Mouse (Mus musculus) midbrain, embryonic 12.5 days (tissue): ENCODE measurements at regions not wholly inside any gene's neighbourhood (a gene's known extent, or its start where the extent isn't known, plus 50 kb on each side); places are given as distances from the start of the nearest gene placed in this dataset.

Source experiments
- ATAC-seq: fragments of 200-750 bp; cut with Nextera tagmentation; 2 replicates; pipeline ENCODE4 v1.8.0; 2017; ENCODE audit warnings: low read depth, moderate TSS enrichment, moderate library complexity; ENCODE audit not compliant: low FRiP score
- H3K27ac ChIP-seq: fragments of 300-500 bp; sonication (generic); replicated peaks from 2 replicates; pipeline ENCODE4 v1.5.1; 2016; ENCODE audit warnings: mild to moderate bottlenecking
- H3K27me3 ChIP-seq: fragments of 300-500 bp; sonication (generic); 2 replicates; pipeline ENCODE4 v1.6.1; 2016; ENCODE audit warnings: mild to moderate bottlenecking
- H3K36me3 ChIP-seq: fragments of 300-500 bp; sonication (generic); 2 replicates; pipeline ENCODE4 v1.6.1; 2016
- H3K4me1 ChIP-seq: fragments of 300-500 bp; sonication (generic); 2 replicates; pipeline ENCODE4 v1.6.1; 2016
- H3K4me2 ChIP-seq: fragments of 300-500 bp; sonication (generic); replicated peaks from 2 replicates; pipeline ENCODE4 v1.6.1; 2016; ENCODE audit warnings: mild to moderate bottlenecking, moderate library complexity
- H3K4me3 ChIP-seq: fragments of 300-500 bp; sonication (generic); 2 replicates; pipeline ENCODE4 v1.5.1; 2016; ENCODE audit warnings: mild to moderate bottlenecking
- H3K9ac ChIP-seq: fragments of 300-500 bp; sonication (generic); replicated peaks from 2 replicates; pipeline ENCODE4 v1.6.1; 2016; ENCODE audit warnings: mild to moderate bottlenecking, moderate library complexity
- H3K9me3 ChIP-seq: fragments of 300-500 bp; sonication (generic); 2 replicates; pipeline ENCODE4 v1.6.1; 2016; ENCODE audit warnings: mild to moderate bottlenecking
- WGBS: fragments of 180-500 bp; shearing (Covaris S2); methylation state at CpG from one replicate; pipeline ENCODE4 v1.1.7; 2016; 5-methylcytosine and 5-hydroxymethylcytosine counted together

DNA sequence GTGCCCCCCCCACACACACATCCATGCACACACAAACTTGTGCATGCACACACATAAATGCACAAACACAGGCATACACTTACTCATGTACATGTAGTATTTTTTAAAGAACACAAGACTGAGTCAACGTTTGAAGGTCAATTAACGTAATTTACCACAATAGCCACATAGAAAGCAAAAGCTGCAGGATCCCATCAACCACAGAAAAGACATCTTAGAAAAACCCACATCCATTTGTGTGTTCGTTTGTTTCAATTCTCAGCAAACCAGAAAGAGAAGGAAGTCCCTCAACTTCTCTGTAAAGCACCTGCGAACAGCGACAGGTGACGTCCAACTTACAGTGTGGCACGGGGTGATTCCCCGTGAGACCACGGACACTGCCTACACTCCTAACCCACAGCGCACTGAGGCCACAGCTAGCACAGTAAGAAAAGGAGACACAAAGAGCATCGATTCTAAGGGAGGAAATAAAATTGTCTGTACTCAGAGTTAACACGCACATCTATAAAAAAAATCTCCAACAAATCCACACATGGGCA lies 53.8 kb downstream of the Dio3 start:
- H3K27me3 ChIP-seq: no peaks in the 10 kb centered on the region; the same call in 1 of the 2 replicates
- H3K4me3 ChIP-seq: no peak overlapping the region
- H3K9ac ChIP-seq: no peak overlapping the region
- no peaks in the 10 kb centered on the region for H3K36me3 ChIP-seq
- no peak overlapping the region for H3K4me2 ChIP-seq
- H3K27ac ChIP-seq: no peak overlapping the region
- 92% methylated on average over 12 of the region's 12 CpGs for WGBS
- no peaks in the 10 kb centered on the region for H3K4me1 ChIP-seq
- no peak for ATAC-seq
- H3K9me3 ChIP-seq: no peaks in the 10 kb centered on the region

DNA sequence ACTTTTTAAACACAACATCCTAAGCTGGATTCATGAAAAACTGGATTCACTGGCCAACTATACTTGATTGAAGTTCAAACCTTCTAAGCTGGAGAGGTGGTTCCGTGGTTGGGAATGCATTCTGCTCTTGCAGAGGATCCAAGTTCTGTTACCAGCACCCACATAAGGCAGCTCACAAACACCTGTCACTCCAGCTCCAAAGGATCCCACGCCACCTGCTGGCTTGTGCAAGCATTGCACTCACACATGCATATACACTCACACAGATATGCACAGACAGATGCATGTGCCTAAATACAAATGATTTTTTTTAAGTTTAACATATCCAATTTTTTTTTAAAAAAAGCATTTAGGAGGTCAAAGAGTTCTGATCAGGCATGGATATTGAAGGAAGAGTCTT lies 55.7 kb downstream of the Dio3 start:
- Histone ChIP-seq H3K27me3 (no peaks in the 10 kb centered on the region), H3K4me1 (no peaks in the 10 kb centered on the region), H3K27ac (no peak overlapping the region), H3K9ac (no peak overlapping the region), H3K4me2 (no peak overlapping the region), H3K9me3 (no peaks in the 10 kb centered on the region), H3K36me3 (no peaks in the 10 kb centered on the region), H3K4me3 (no peak overlapping the region)
- WGBS: 72% methylated on average over 2 of the region's 2 CpGs
- no peak for ATAC-seq

DNA sequence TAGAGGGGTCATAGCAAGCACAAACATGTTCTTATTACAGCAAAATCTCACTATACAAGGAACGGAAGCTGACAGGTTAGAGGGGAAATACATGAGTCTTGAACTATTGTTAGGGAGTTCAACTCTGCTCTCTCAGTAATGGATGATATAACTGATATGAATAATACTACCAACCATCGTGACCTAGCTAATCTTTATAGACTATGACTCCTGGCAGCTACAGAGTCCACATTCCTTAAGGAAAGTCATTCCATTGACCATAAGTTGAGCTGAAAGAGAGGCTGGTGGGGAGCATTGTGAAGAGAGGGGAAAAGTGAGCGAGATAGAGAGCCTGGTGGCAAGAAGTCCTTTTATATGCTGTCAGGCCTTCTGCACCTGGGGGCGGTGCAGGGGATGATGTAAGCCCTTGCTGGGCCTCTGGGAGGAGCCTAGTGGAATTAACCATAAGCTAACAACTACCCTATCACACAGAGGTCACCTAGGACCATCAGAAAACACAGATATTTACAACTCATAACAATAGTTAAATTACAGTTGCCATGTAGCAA lies 65.5 kb downstream of the Dio3 start:
- WGBS: 75% methylated on average over 4 of the region's 4 CpGs
- no peaks in the 10 kb centered on the region for H3K36me3 ChIP-seq
- H3K9me3 ChIP-seq: no peaks in the 10 kb centered on the region
- ATAC-seq: no peak
- no peak overlapping the region for H3K4me2 ChIP-seq
- H3K4me1 ChIP-seq: no peaks in the 10 kb centered on the region
- H3K27ac ChIP-seq: no peak overlapping the region
- H3K9ac ChIP-seq: no peak overlapping the region
- no peak overlapping the region for H3K4me3 ChIP-seq
- no peaks in the 10 kb centered on the region for H3K27me3 ChIP-seq

DNA sequence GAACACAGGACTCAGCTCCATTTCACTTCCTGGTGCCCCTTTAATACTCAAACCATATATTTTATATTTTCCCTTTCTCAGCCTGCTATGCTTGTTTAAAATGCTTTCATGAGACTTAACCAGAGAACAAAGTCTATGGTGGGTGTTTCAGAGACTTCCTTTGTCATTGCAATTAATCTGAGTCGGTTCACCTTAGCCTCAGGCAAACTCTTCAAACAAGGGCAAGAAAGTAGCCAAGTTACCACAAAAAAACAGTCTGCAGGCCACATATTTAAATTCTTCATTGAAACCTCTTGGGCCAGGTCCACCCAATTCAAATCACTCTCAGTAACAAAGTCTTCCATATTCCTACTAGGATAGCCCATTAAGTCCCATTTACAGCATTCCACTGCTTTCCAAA lies 70.8 kb downstream of the Dio3 start:
- Histone ChIP-seq H3K27ac (no peak overlapping the region), H3K9me3 (no peaks in the 10 kb centered on the region), H3K4me1 (no peaks in the 10 kb centered on the region), H3K27me3 (no peaks in the 10 kb centered on the region), H3K9ac (no peak overlapping the region), H3K4me3 (no peak overlapping the region), H3K4me2 (no peak overlapping the region), H3K36me3 (no peaks in the 10 kb centered on the region)
- no peak for ATAC-seq
- 77% methylated on average over 1 of the region's 1 CpGs for WGBS

DNA sequence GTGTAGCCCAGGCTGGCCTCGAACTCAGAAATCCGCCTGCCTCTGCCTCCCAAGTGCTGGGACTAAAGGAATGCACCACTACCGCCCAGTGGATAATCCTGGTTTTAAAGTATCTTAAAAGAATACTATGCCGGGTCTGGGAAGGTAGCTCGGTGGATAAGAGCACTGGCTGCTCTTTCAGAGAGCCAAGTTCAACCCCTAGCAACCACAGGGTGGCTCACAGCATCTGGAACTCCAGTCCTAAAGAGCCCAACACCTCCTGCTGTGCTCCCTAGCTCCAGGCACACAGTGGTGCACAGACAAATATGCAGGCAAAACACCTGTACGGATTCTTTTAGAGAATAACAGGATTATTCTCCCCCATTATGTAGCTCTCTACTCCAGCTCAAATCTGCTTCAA lies 77.0 kb downstream of the Dio3 start:
- Histone ChIP-seq H3K27ac (no peak overlapping the region), H3K4me2 (no peak overlapping the region), H3K27me3 (no peaks in the 10 kb centered on the region), H3K4me1 (no peaks in the 10 kb centered on the region), H3K9ac (no peak overlapping the region), H3K4me3 (no peak overlapping the region), H3K36me3 (no peaks in the 10 kb centered on the region), H3K9me3 (no peaks in the 10 kb centered on the region)
- WGBS: 66% methylated on average over 6 of the region's 6 CpGs
- ATAC-seq: no peak

DNA sequence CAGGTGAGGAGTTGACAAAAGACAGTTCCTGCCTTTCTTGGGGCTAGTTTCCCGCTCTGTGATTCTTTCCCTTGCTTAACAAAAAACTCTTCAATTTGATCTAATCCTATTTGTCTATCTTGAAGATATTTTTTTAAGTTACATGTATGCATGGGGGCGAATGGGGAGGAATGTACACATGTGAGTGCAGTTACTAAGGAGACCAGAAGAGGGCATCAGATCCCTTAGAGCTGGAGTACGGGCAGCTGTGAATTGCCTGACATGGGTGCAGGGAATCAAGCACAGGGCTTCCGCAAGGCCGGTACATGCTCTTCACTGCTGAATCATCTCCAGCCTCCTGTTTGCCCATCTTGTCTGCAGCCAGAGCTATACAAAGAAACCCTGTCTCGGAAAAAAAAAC lies 79.8 kb upstream of the Ppp2r5c start:
- no peak for ATAC-seq
- no peaks in the 10 kb centered on the region for H3K9me3 ChIP-seq
- 96% methylated on average over 6 of the region's 6 CpGs for WGBS

DNA sequence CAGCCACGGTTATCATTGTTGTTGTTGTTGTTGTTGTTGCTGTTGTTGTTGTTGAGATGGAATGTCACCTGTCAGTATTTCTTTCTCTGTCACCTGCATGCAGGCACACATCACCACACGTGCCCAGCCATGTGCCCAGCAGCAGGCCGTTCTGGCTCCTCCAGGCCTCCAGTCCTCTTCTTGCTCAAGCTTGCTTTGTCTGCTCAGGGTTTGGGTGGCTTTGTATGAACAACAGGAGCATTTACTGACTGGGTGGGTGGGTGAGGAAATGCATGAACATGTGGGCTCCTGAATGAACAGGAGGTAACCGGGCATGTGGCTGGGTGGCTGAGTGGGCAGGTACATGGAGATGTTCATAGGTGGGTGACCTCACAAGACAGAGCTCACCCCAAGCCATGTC lies 79.1 kb upstream of the Ppp2r5c start:
- H3K4me1 ChIP-seq: peaks cover under 1% of the 10 kb centered on the region; the same call in 1 of the 2 replicates
- H3K9ac ChIP-seq: no peak overlapping the region
- WGBS: 93% methylated on average over 4 of the region's 4 CpGs
- ATAC-seq: no peak
- H3K27me3 ChIP-seq: peaks cover 12% of the 10 kb centered on the region
- no peaks in the 10 kb centered on the region for H3K9me3 ChIP-seq
- no peak overlapping the region for H3K4me3 ChIP-seq
- no peak overlapping the region for H3K27ac ChIP-seq
- no peak overlapping the region for H3K4me2 ChIP-seq
- H3K36me3 ChIP-seq: no peaks in the 10 kb centered on the region

More for the DNA sequence above, 79.8 kb upstream of the Ppp2r5c start:
- Histone ChIP-seq H3K4me2 (no peak overlapping the region), H3K36me3 (no peaks in the 10 kb centered on the region), H3K27ac (no peak overlapping the region), H3K4me1 (no peaks in the 10 kb centered on the region), H3K9ac (no peak overlapping the region), H3K27me3 (peaks cover 6% of the 10 kb centered on the region), H3K4me3 (no peak overlapping the region)

DNA sequence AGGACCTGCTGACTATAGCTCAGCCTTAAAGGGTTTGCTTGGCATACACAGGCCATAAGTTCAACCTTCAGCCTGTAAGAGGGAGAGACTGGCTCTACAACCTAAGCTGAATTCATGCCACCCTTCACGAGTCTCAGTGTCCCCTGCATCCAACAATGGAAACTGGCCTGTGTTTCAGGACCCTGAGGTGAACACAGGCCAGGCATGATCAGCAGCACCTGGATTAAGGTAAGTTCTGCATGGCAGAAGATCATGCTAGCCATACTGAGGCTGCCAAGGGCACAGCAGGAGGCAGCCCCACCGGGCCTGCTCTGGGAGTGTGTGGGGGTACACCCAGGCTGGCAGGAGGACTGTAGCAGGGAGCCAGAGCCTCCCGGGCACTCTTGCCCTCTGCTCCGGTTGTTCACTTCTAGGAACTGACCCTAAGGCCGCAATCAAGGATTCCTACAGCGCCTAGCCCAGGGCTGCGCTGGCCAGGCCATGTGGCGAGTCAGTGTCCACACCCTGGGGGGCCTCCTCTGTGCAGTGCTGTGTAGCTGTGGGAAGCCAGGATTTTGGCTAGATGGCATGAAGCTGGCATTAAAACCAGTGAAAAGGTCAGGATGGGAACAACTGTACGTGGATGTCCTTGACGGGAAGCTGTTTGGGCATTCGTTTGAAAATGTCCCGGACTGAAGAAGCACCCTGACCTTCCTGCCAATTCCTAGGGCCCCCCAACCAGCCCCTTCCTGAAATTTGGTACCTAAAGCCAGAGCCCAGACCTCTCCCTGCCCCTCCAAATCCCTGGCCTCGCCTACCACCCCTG lies 74.8 kb upstream of the Ppp2r5c start:
- peaks cover 49% of the 10 kb centered on the region for H3K27me3 ChIP-seq
- H3K36me3 ChIP-seq: no peaks in the 10 kb centered on the region
- H3K4me3 ChIP-seq: no peak overlapping the region
- no peak overlapping the region for H3K27ac ChIP-seq
- H3K4me2 ChIP-seq: no peak overlapping the region
- WGBS: 79% methylated on average over 13 of the region's 13 CpGs
- 0 out of 2 replicates have a peak overlapping the region, but pooled peaks have one; percentile 1 for H3K9ac ChIP-seq
- no peak for ATAC-seq
- H3K9me3 ChIP-seq: no peaks in the 10 kb centered on the region
- peaks cover 25% of the 10 kb centered on the region for H3K4me1 ChIP-seq

DNA sequence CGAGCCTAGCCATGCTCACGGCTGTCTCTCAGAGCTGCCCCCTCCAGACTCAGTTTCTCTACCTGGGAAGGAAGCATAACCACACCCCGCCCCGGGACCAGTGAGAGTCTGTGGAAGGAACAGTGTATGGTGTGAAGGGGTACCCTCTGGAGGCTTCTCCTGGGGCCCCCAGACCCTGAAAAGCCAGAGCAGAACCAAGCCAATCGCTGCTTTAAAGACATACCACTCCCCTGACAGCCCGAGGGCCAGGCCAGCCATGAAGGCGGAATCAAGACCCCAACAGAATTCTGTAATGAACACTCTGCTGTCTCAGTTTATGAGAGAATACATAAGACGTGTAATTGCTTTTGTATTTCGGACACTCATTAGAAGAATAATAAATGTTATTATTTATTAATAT lies 73.9 kb upstream of the Ppp2r5c start:
- 50% methylated on average over 9 of the region's 9 CpGs for WGBS
- H3K4me1 ChIP-seq: peaks cover 25% of the 10 kb centered on the region
- no peak for ATAC-seq
- H3K4me2 ChIP-seq: peak overlapping the region; percentile 31; the same call in 1 of the 2 replicates
- H3K9me3 ChIP-seq: no peaks in the 10 kb centered on the region
- peaks cover 58% of the 10 kb centered on the region for H3K27me3 ChIP-seq
- no peaks in the 10 kb centered on the region for H3K36me3 ChIP-seq
- no peak overlapping the region for H3K9ac ChIP-seq
- H3K4me3 ChIP-seq: no peak overlapping the region
- no peak overlapping the region for H3K27ac ChIP-seq

DNA sequence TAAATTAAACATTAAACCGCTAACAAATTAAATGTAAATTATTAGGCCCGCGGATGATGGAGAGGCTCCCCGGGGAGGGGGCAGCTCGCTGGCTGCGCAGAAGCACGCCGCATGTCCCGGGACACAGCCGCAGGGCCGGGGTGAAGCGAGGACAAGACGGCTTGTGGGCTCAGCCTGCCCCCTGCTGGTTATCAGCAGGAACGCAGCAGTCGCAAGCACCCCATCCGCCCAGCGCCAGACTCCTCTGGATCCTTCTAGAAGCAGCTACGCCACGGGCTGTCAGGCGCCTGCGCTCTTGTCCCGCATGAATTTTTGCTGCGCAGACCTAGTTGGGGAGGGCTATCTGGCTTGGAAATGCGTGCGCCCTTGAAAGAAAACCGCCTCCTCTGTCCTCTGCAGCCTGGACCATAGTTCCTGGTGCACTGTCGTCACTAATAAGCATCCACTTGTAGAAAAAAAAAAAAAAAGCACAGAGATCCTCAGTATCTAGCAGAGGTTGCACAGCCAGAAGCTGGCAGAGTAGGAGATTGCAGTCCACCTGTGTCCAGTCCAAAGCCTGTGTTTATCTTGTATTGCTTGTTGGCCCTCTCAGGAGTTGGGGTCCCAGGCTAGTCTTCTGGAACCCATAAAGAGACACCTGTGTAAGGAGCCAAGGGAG lies 73.4 kb upstream of the Ppp2r5c start:
- Histone ChIP-seq H3K4me3 (no peak overlapping the region), H3K27me3 (peaks cover 63% of the 10 kb centered on the region), H3K4me1 (peaks cover 25% of the 10 kb centered on the region), H3K27ac (no peak overlapping the region), H3K36me3 (no peaks in the 10 kb centered on the region), H3K9ac (no peak overlapping the region), H3K4me2 (peak overlapping the region; percentile 31), H3K9me3 (no peaks in the 10 kb centered on the region)
- 2% methylated on average over 27 of the region's 27 CpGs for WGBS
- peak; percentile 74 for ATAC-seq

DNA sequence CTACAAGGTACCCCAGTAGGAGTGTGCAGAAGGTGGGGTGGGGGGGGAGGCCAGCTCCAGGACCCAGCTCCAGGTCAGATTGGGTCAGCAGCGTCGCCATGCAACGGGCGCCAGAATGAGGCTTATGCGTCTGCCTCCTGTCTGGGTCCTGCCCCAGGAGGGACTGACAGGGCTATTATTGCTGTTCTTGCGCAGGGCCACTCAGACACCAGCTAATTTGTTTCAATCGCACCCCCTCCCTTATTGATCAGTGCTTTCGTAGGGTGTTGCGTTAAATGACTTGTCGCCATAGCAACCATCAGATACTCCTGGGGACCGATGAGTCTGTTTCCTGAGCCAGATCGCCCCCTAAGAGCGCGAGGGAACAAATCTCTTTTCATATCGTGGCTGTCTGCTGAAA lies 71.8 kb upstream of the Ppp2r5c start:
- Histone ChIP-seq H3K27ac (peak overlapping the region; percentile 39; the same call in 1 of the 2 replicates), H3K9me3 (no peaks in the 10 kb centered on the region), H3K4me1 (peaks cover 27% of the 10 kb centered on the region), H3K9ac (0 out of 2 replicates have a peak overlapping the region, but pooled peaks have one; percentile 20), H3K4me2 (peak overlapping the region; percentile 23), H3K27me3 (peaks cover 63% of the 10 kb centered on the region), H3K4me3 (no peak overlapping the region), H3K36me3 (no peaks in the 10 kb centered on the region)
- WGBS: 3% methylated on average over 15 of the region's 15 CpGs
- ATAC-seq: 0 out of 2 replicates have a peak, but pooled peaks have one; percentile 21
